Mouse (Mus musculus) myocyte (in vitro differentiated cells): ENCODE measurements around the gene Olfr279. TPM values are rescaled to one million over a fixed set of nuclear protein-coding genes. Genes with fewer than 3 reads are reported as not detected.
A peak's percentile ranks its signal among the peaks of the same experiment; 100 is the strongest.

Experiments used
- H3K27me3 ChIP-seq: one replicate; pipeline ENCODE4 v1.6.1; 2011; ENCODE audit not compliant: control insufficient read depth, insufficient read depth, insufficient read length
- H3K36me3 ChIP-seq: one replicate; pipeline ENCODE4 v1.6.1; 2011; ENCODE audit not compliant: control insufficient read depth, insufficient read depth
- H3K4me2 ChIP-seq: one replicate; pipeline ENCODE4 v1.6.1; 2011; ENCODE audit warnings: low read depth, control low read depth
- H3K4me3 ChIP-seq: one replicate; pipeline ENCODE4 v1.5.1; 2011; ENCODE audit warnings: mild to moderate bottlenecking, control low read depth, moderate library complexity
- H3K79me2 ChIP-seq: one replicate; pipeline ENCODE4 v1.6.1; 2011; ENCODE audit not compliant: control insufficient read depth, insufficient read depth
- H3ac ChIP-seq: one replicate; pipeline ENCODE4 v1.6.1; 2011; ENCODE audit not compliant: control insufficient read depth, insufficient read length
- CEBPB ChIP-seq: IDR thresholded peaks from 2 replicates; pipeline ENCODE4 v1.6.1; 2011; ENCODE audit warnings: mild to moderate bottlenecking, moderate library complexity; ENCODE audit not compliant: poor library complexity, insufficient read depth, severe bottlenecking
- E2F4 ChIP-seq: IDR thresholded peaks from one replicate; pipeline ENCODE4 v1.6.1; 2011; ENCODE audit warnings: mild to moderate bottlenecking, control low read depth, moderate library complexity; ENCODE audit not compliant: insufficient read depth
- MAX ChIP-seq: IDR thresholded peaks from one replicate; pipeline ENCODE4 v1.6.1; 2011; ENCODE audit warnings: low read depth, mild to moderate bottlenecking, control low read depth
- MYOD1 ChIP-seq, 3 experiments: IDR thresholded peaks; one replicate each; pipeline ENCODE4 v1.6.1; 2011; ENCODE audit warnings: control low read depth in 2 of 3, low read depth in 2 of 3, mild to moderate bottlenecking in 2 of 3, moderate library complexity in 1 of 3; ENCODE audit not compliant: insufficient read length in 2 of 3, control insufficient read depth in 1 of 3
- MYOG ChIP-seq, 3 experiments: IDR thresholded peaks; one replicate each; pipeline ENCODE4 v1.6.1; 2011; ENCODE audit warnings: control low read depth in 2 of 3, low read depth in 2 of 3, mild to moderate bottlenecking in 2 of 3; ENCODE audit not compliant: insufficient read length in 2 of 3, control insufficient read depth in 1 of 3, insufficient read depth in 1 of 3
- POLR2A ChIP-seq: IDR thresholded peaks from one replicate; pipeline ENCODE4 v1.6.1; 2011; ENCODE audit warnings: low read depth, mild to moderate bottlenecking, control low read depth, moderate library complexity; ENCODE audit not compliant: insufficient read length
- POLR2AphosphoS2 ChIP-seq: IDR thresholded peaks from one replicate; pipeline ENCODE4 v1.6.1; 2011; ENCODE audit warnings: low read depth, control low read depth; ENCODE audit not compliant: insufficient read length
- REST ChIP-seq: IDR thresholded peaks from one replicate; pipeline ENCODE4 v1.6.1; 2011; ENCODE audit warnings: mild to moderate bottlenecking, control low read depth, moderate library complexity; ENCODE audit not compliant: insufficient read depth, insufficient read length
- SRF ChIP-seq: IDR thresholded peaks from one replicate; pipeline ENCODE4 v1.6.1; 2011; ENCODE audit warnings: low read depth; ENCODE audit not compliant: control insufficient read depth, insufficient read length
- TCF12 ChIP-seq: IDR thresholded peaks from one replicate; pipeline ENCODE4 v1.6.1; 2011; ENCODE audit warnings: mild to moderate bottlenecking, control low read depth; ENCODE audit not compliant: poor library complexity, insufficient read depth, severe bottlenecking
- TCF3 ChIP-seq: IDR thresholded peaks from one replicate; pipeline ENCODE4 v1.6.1; 2011; ENCODE audit warnings: low read depth, control low read depth; ENCODE audit not compliant: insufficient read length
- USF1 ChIP-seq: IDR thresholded peaks from one replicate; pipeline ENCODE4 v1.6.1; 2011; ENCODE audit warnings: low read depth, mild to moderate bottlenecking, control low read depth, moderate library complexity
- polyA plus RNA-seq: library from polyadenylated mRNA; unstranded; fragments of >200 nt; fragmentation: generic; extraction: Trizol; gene quantifications from one replicate; pipeline ENCODE4 v1.2.1, GENCODE M21; 2012; ENCODE audit warnings: missing spikeins

The Olfr279 gene
- polyA plus RNA-seq, 1 experiment, result not detected

- H3K27me3 ChIP-seq, result peaks cover 49% of the 10 kb centered on the region
- H3K4me2 ChIP-seq, result peak overlapping the region; percentile 19
Observed at GRCm38 (mm10) chr15:98483907-98484886, 8.0 kb upstream of the Olfr279 start.

GRCm38 (mm10) chr15:98486433-98487021 is 5.7 kb upstream of the Olfr279 start:
- no peak for TF ChIP-seq TCF3
- no peak for TF ChIP-seq MYOG (IDR thresholded peaks at IDR 0.05; ENCODE audit: control insufficient read depth in 1 of 3, insufficient read depth in 1 of 3, insufficient read length in 2 of 3, low read depth in 2 of 3)
- no peak for TF ChIP-seq MAX
- TF ChIP-seq TCF12, result no peak
- no peak for TF ChIP-seq USF1
- no peak for TF ChIP-seq CEBPB
- TF ChIP-seq E2F4, result no peak
- no peak for TF ChIP-seq REST
- H3K36me3 ChIP-seq, result no peaks in the 10 kb centered on the region
- H3K4me3 ChIP-seq, result no peak overlapping the region
- no peak overlapping the region for H3ac ChIP-seq
- peaks cover 27% of the 10 kb centered on the region for H3K27me3 ChIP-seq
- no peaks in the 10 kb centered on the region for H3K79me2 ChIP-seq
- no peak overlapping the region for H3K4me2 ChIP-seq

More at GRCm38 (mm10) chr15:98483907-98484886, 8.0 kb upstream of the Olfr279 start:
- TF ChIP-seq USF1, result no peak
- Histone ChIP-seq H3K79me2 (no peaks in the 10 kb centered on the region), H3ac (no peak overlapping the region), H3K4me3 (no peak overlapping the region), H3K36me3 (no peaks in the 10 kb centered on the region)

GRCm38 (mm10) chr15:98491332-98491731 is 870 bp upstream of the Olfr279 start:
- H3K27me3 ChIP-seq, result peaks cover 25% of the 10 kb centered on the region
- no peak for TF ChIP-seq MYOG (IDR thresholded peaks at IDR 0.05; ENCODE audit: control insufficient read depth in 1 of 3, insufficient read depth in 1 of 3, insufficient read length in 2 of 3, low read depth in 2 of 3)
- TF ChIP-seq TCF12, result no peak
- TF ChIP-seq MAX, result no peak
- TF ChIP-seq SRF, result no peak
- no peak for TF ChIP-seq E2F4
- no peak for TF ChIP-seq POLR2A
- TF ChIP-seq MYOD1 (IDR thresholded peaks at IDR 0.05; ENCODE audit: control insufficient read depth in 1 of 3, insufficient read length in 2 of 3, low read depth in 2 of 3), result no peak
- TF ChIP-seq TCF3, result no peak
- TF ChIP-seq POLR2AphosphoS2, result no peak
- TF ChIP-seq USF1, result no peak
- H3K4me3 ChIP-seq, result no peak overlapping the region
- H3ac ChIP-seq, result no peak overlapping the region
- H3K36me3 ChIP-seq, result no peaks in the 10 kb centered on the region
- no peak overlapping the region for H3K4me2 ChIP-seq
- H3K79me2 ChIP-seq, result no peaks in the 10 kb centered on the region

DNA sequence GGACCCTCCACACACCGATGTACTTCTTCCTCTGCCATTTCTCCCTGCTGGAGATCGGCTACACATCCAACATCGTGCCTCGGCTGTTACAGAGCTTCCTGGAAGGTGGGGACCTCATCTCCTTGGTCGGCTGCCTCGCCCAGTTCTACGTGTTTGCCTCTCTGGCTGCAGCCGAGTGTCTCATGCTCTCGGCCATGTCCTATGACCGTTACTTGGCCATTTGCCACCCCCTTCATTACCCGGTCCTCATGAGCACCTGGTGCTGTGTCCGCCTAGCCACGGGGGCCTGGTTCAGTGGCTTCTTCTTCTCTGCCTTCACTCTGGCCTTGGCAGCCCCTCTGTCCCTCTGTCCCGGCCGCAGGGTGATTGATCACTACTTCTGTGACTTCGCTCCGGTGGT is 5.4 kb downstream of the Olfr279 start:
- Histone ChIP-seq H3ac (no peak overlapping the region), H3K4me3 (no peak overlapping the region), H3K36me3 (no peaks in the 10 kb centered on the region), H3K27me3 (peaks cover 17% of the 10 kb centered on the region), H3K79me2 (no peaks in the 10 kb centered on the region), H3K4me2 (no peak overlapping the region)
- TF ChIP-seq REST, result no peak
- TF ChIP-seq MYOG (IDR thresholded peaks at IDR 0.05; ENCODE audit: control insufficient read depth in 1 of 3, insufficient read depth in 1 of 3, insufficient read length in 2 of 3, low read depth in 2 of 3), result no peak
- TF ChIP-seq POLR2AphosphoS2, result no peak
- TF ChIP-seq TCF3, result no peak
- TF ChIP-seq USF1, result no peak
- no peak for TF ChIP-seq E2F4
- TF ChIP-seq TCF12, result no peak
- no peak for TF ChIP-seq POLR2A
- no peak for TF ChIP-seq CEBPB
- TF ChIP-seq MAX, result no peak
- TF ChIP-seq SRF, result no peak
- no peak for TF ChIP-seq MYOD1 (IDR thresholded peaks at IDR 0.05; ENCODE audit: control insufficient read depth in 1 of 3, insufficient read length in 2 of 3, low read depth in 2 of 3)
